Mouse (Mus musculus): ENCODE data around the gene Notch1.

DNA sequence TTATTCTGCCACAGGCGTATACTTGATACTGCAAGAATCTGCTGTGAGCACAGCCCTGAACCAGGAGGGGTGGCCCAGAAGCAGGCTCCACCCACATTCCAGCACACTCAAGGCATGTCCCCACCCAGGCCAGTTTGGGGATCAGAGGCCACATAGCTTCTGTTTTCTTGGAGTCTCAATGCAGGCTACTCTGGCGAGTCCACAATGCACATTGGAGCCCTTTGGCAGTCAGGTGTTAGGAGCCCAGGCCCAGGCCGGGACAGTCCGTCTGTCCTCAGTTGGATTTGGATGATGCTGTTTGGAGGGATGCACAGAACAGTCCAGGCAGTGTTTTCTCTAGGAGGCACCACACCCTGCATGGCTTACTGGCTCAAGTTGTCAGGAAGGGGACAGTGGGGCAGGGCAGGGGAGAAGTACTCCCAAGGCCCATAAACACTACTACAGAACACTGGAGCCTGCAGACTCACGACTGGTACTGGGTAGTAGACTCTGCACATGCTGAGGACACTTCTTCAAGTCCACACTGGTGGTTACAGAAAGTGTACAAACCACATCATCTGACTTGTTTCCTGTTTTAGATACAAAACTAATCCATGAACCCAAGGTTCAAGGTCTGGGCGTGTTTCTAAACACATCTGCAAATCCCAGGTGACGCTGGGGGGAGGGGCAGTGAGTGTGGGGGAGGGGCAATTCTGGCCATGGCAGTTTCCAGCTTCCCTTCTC, 57.9 kb downstream of the Notch1 start:
- no peak for TF ChIP-seq CTCF (IDR thresholded peaks at IDR 0.05; ENCODE audit: low read depth)
- no peak for TF ChIP-seq EP300 (IDR thresholded peaks at IDR 0.05; ENCODE audit: low read depth)

All from liver, embryonic 14.5 days (tissue).